Mouse (Mus musculus): ENCODE data around the gene Ppp2r2d.

- no peak for TF ChIP-seq POLR2A (IDR thresholded peaks at IDR 0.05; ENCODE audit: borderline replicate concordance, extremely low read depth, insufficient read depth, insufficient read length, poor library complexity, severe bottlenecking)
- TF ChIP-seq CTCF (IDR thresholded peaks at IDR 0.05; ENCODE audit: borderline replicate concordance, extremely low read depth, insufficient read depth, insufficient read length) = no peak
Observed at GRCm38 (mm10) chr7:138853417-138854031, 7.6 kb downstream of the Ppp2r2d start.

All from brain, embryonic 14.5 days (tissue).